Comparison of ENCODE assay signal across 15 mouse cellular contexts in genomic region chr6:84364964-84365363, GRCm38 (mm10).
A peak's percentile ranks its signal among the peaks of the same experiment; 100 is the strongest.
DNase-seq lines count a peak whose midpoint lies in the region; ATAC-seq lines count a peak whose summit lies in the region.
"Had no signal": no experiment of that assay in that cellular context is flagged by ENCODE, and none has a peak within 500 bp of the region (broad histone marks: within the 10 kb centered on the region; RNA-seq: fewer than 3 reads in every experiment).

No protein-coding gene starts in this region.

- no peaks in the 10 kb centered on the region for H3K27me3 ChIP-seq in hindbrain, embryonic 10.5 days (ENCODE audit: insufficient read depth, poor library complexity, severe bottlenecking)
- no peaks in the 10 kb centered on the region for H3K27me3 ChIP-seq in hindbrain, embryonic 16.5 days (replicated peaks; ENCODE audit: control insufficient read depth, insufficient read depth, low read length)
- no peaks in the 10 kb centered on the region for H3K27me3 ChIP-seq in forebrain, embryonic 14.5 days (replicated peaks; ENCODE audit: control insufficient read depth, insufficient read depth, low read length)

- no peak overlapping the region for H3K4me3 ChIP-seq in hindbrain, embryonic 10.5 days
- H3K4me3 ChIP-seq in hindbrain, embryonic 16.5 days (ENCODE audit: low read length) = no peak overlapping the region
- no peak overlapping the region for H3K4me3 ChIP-seq in forebrain, embryonic 14.5 days (ENCODE audit: low read depth, low read length)
- H3K4me3 ChIP-seq: forebrain, embryonic 10.5 days; liver, embryonic 15.5 days had no signal

- no peaks in the 10 kb centered on the region for H3K9me3 ChIP-seq in hindbrain, embryonic 10.5 days
- no peaks in the 10 kb centered on the region for H3K9me3 ChIP-seq in hindbrain, embryonic 16.5 days (ENCODE audit: control insufficient read depth, low read length)
- H3K9me3 ChIP-seq in forebrain, embryonic 14.5 days (replicated peaks; ENCODE audit: control insufficient read depth, low read length) = no peaks in the 10 kb centered on the region
- H3K9me3 ChIP-seq: forebrain, embryonic 10.5 days; liver, embryonic 15.5 days had no signal

- 12% methylated on average over 2 of the region's 2 CpGs for whole genome bisulfite sequencing in hindbrain, embryonic 10.5 days
- 12% methylated on average over 2 of the region's 2 CpGs for WGBS in hindbrain, embryonic 16.5 days
- 16% methylated on average over 2 of the region's 2 CpGs for WGBS in forebrain, embryonic 14.5 days

- peak; percentile 23 for DNase-seq in hindbrain, embryonic 10.5 days (ENCODE audit: low spot score)
- peak; percentile 7 for DNase-seq in retina, postnatal 1 day
- no peak for DNase-seq in retina, embryonic 14.5 days (ENCODE audit: low spot score)
- DNase-seq in embryo, embryonic 11 days = peak; percentile 37
- DNase-seq in yolk sac, embryonic 10.5 days (ENCODE audit: low spot score) = peak; percentile 11
- no peak for DNase-seq in right cerebral cortex, adult 2 months (ENCODE audit: low spot score in 2 of 2)
- no peak for DNase-seq in forebrain, embryonic 14.5 days (ENCODE audit: low spot score)
- DNase-seq: B cell, adult 2 months; kidney, adult 2 months; layer of hippocampus, adult 9-11 months; lung, postnatal 4 days had no signal

- no peaks in the 10 kb centered on the region for H3K36me3 ChIP-seq in hindbrain, embryonic 10.5 days
- no peaks in the 10 kb centered on the region for H3K36me3 ChIP-seq in hindbrain, embryonic 16.5 days (ENCODE audit: control insufficient read depth, insufficient read depth, low read length)
- H3K36me3 ChIP-seq in forebrain, embryonic 14.5 days (ENCODE audit: control insufficient read depth, insufficient read depth, low read length) = no peaks in the 10 kb centered on the region
- H3K36me3 ChIP-seq: forebrain, embryonic 10.5 days; liver, embryonic 15.5 days had no signal

- no peak overlapping the region for H3K27ac ChIP-seq in hindbrain, embryonic 10.5 days
- H3K27ac ChIP-seq in hindbrain, embryonic 16.5 days (ENCODE audit: low read depth, low read length) = no peak overlapping the region
- H3K27ac ChIP-seq in forebrain, embryonic 14.5 days (ENCODE audit: low read depth, low read length) = no peak overlapping the region
- H3K27ac ChIP-seq: forebrain, embryonic 10.5 days; liver, embryonic 15.5 days had no signal

- no peak for ATAC-seq in hindbrain, embryonic 16.5 days
- ATAC-seq in forebrain, embryonic 14.5 days = no peak
- ATAC-seq: midbrain, embryonic 16.5 days had no signal

- H3K4me2 ChIP-seq in hindbrain, embryonic 16.5 days (ENCODE audit: low read length) = no peak overlapping the region
- H3K4me2 ChIP-seq in forebrain, embryonic 14.5 days (ENCODE audit: low read length) = no peak overlapping the region
- H3K4me2 ChIP-seq: liver, embryonic 15.5 days had no signal

- no peaks in the 10 kb centered on the region for H3K4me1 ChIP-seq in hindbrain, embryonic 10.5 days (replicated peaks)
- no peaks in the 10 kb centered on the region for H3K4me1 ChIP-seq in hindbrain, embryonic 16.5 days (ENCODE audit: control insufficient read depth, insufficient read depth, low read depth, low read length)
- H3K4me1 ChIP-seq in forebrain, embryonic 14.5 days (ENCODE audit: control insufficient read depth, insufficient read depth, low read length) = no peaks in the 10 kb centered on the region
- H3K4me1 ChIP-seq: liver, embryonic 15.5 days had no signal

- no peak overlapping the region for H3K9ac ChIP-seq in hindbrain, embryonic 16.5 days (ENCODE audit: low read depth, low read length)
- no peak overlapping the region for H3K9ac ChIP-seq in forebrain, embryonic 14.5 days (ENCODE audit: low read length)
- H3K9ac ChIP-seq: liver, embryonic 15.5 days had no signal

Comparison
In these comparisons a context has a peak if more than half of its experiments do, and no peak if none do; other contexts are left out.
1. DNase-seq: peak in hindbrain, embryonic 10.5 days (single experiment), retina, postnatal 1 day (single experiment), embryo, embryonic 11 days (single experiment) and yolk sac, embryonic 10.5 days (single experiment); none in retina, embryonic 14.5 days (single experiment), right cerebral cortex, adult 2 months (0 of 2) and forebrain, embryonic 14.5 days (single experiment).